Mouse (Mus musculus) spleen, postnatal 0 days (tissue): ENCODE measurements around the gene Olfr618. TPM values are rescaled to one million over a fixed set of nuclear protein-coding genes. Genes with fewer than 3 reads are reported as not detected.

Experiments used
- polyA plus RNA-seq: library from polyadenylated mRNA; unstranded; fragments of >200 nt; fragmentation: Nextera tagmentation; extraction: Ambion mirVana; gene quantifications from 2 replicates; pipeline ENCODE4 v1.2.1, GENCODE M21; 2015

The Olfr618 gene
- not detected in 2 replicates for polyA plus RNA-seq

GRCm38 (mm10) chr7:103589803-103590202 lies at the start of gene Olfr618:
Gene Olfr618 (plus strand): TSS chr7:103590103.

GRCm38 (mm10) chr7:103542617-103543016 lies 47.3 kb upstream of the Olfr618 start, which contains the start of gene Olfr612:
Gene Olfr612 (minus strand): TSS chr7:103542717.

GRCm38 (mm10) chr7:103547774-103548173 lies 42.1 kb upstream of the Olfr618 start, which contains the start of gene Olfr613:
Gene Olfr613 (plus strand): TSS chr7:103548074.

GRCm38 (mm10) chr7:103555779-103556178 lies 34.1 kb upstream of the Olfr618 start, which contains the start of gene Olfr615:
Gene Olfr615 (plus strand): TSS chr7:103556079.

GRCm38 (mm10) chr7:103569043-103569442 lies 20.9 kb upstream of the Olfr618 start, which contains the start of gene Olfr616:
Gene Olfr616 (minus strand): TSS chr7:103569143.

GRCm38 (mm10) chr7:103572761-103573160 lies 17.1 kb upstream of the Olfr618 start, which contains the start of gene Olfr617:
Gene Olfr617 (plus strand): TSS chr7:103573061.

GRCm38 (mm10) chr7:103600275-103600674 lies 10.4 kb downstream of the Olfr618 start, which contains the start of gene Olfr619:
Gene Olfr619 (plus strand): TSS chr7:103600575.

GRCm38 (mm10) chr7:103612434-103612833 lies 22.5 kb downstream of the Olfr618 start, which contains the start of gene Olfr620:
Gene Olfr620 (minus strand): TSS chr7:103612534.

GRCm38 (mm10) chr7:103642602-103643001 lies 52.7 kb downstream of the Olfr618 start, which contains the start of gene Olfr622:
Gene Olfr622 (minus strand): TSS chr7:103642702.

Other genes with a start within 250 kb of the Olfr618 start
- not detected in 2 replicates for gene Olfr600, start 240.4 kb upstream of the Olfr618 start, polyA plus RNA-seq
- not detected in 2 replicates for gene Olfr601, start 227.4 kb upstream of the Olfr618 start, polyA plus RNA-seq
- not detected in 2 replicates for gene Olfr603, start 203.9 kb upstream of the Olfr618 start, polyA plus RNA-seq
- not detected in 2 replicates for gene Usp17lc, start 175.0 kb upstream of the Olfr618 start, polyA plus RNA-seq
- gene Olfr605, start 144.7 kb upstream of the Olfr618 start, polyA plus RNA-seq = not detected in 2 replicates
- not detected in 2 replicates for gene Olfr606, start 141.1 kb upstream of the Olfr618 start, polyA plus RNA-seq
- not detected in 2 replicates for gene Olfr607, start 126.0 kb upstream of the Olfr618 start, polyA plus RNA-seq
- not detected in 2 replicates for gene Olfr608, start 120.2 kb upstream of the Olfr618 start, polyA plus RNA-seq
- gene Olfr609, start 92.0 kb upstream of the Olfr618 start, polyA plus RNA-seq = not detected in 2 replicates
- not detected in 2 replicates for gene Olfr610, start 78.0 kb upstream of the Olfr618 start, polyA plus RNA-seq
- gene Olfr611, start 69.3 kb upstream of the Olfr618 start, polyA plus RNA-seq = not detected in 2 replicates
- not detected in 2 replicates for gene Olfr612, start 47.4 kb upstream of the Olfr618 start, polyA plus RNA-seq
- not detected in 2 replicates for gene Olfr613, start 42.0 kb upstream of the Olfr618 start, polyA plus RNA-seq
- gene Olfr615, start 34.0 kb upstream of the Olfr618 start, polyA plus RNA-seq = not detected in 2 replicates
- not detected in 2 replicates for gene Olfr616, start 21.0 kb upstream of the Olfr618 start, polyA plus RNA-seq
- not detected in 2 replicates for gene Olfr617, start 17.0 kb upstream of the Olfr618 start, polyA plus RNA-seq
- gene Olfr619, start 10.5 kb downstream of the Olfr618 start, polyA plus RNA-seq = not detected in 2 replicates
- gene Olfr620, start 22.4 kb downstream of the Olfr618 start, polyA plus RNA-seq = not detected in 2 replicates
- gene Olfr622, start 52.6 kb downstream of the Olfr618 start, polyA plus RNA-seq = not detected in 2 replicates
- gene Olfr623, start 73.6 kb downstream of the Olfr618 start, polyA plus RNA-seq = not detected in 2 replicates
- gene Olfr624, start 81.1 kb downstream of the Olfr618 start, polyA plus RNA-seq = 0.02 and 0.08 TPM in 2 replicates
- not detected in 2 replicates for gene Olfr625-ps1, start 92.6 kb downstream of the Olfr618 start, polyA plus RNA-seq
- not detected in 2 replicates for gene Olfr243, start 124.6 kb downstream of the Olfr618 start, polyA plus RNA-seq
- gene Olfr628, start 140.3 kb downstream of the Olfr618 start, polyA plus RNA-seq = not detected in 2 replicates
- 0.14 and 0.19 TPM in 2 replicates for gene Olfr629, start 154.8 kb downstream of the Olfr618 start, polyA plus RNA-seq
- gene Olfr630, start 167.2 kb downstream of the Olfr618 start, polyA plus RNA-seq = not detected in 2 replicates
- 0.05 TPM in 1 of 2 replicates, not detected in the other for gene Olfr69, start 181.5 kb downstream of the Olfr618 start, polyA plus RNA-seq
- gene Olfr68, start 189.6 kb downstream of the Olfr618 start, polyA plus RNA-seq = 0.02 TPM in 1 of 2 replicates, not detected in the other
- not detected in 2 replicates for gene Olfr67, start 201.7 kb downstream of the Olfr618 start, polyA plus RNA-seq
- 27,857 and 31,285 TPM in 2 replicates for gene Hbb-bt, start 223.9 kb downstream of the Olfr618 start, polyA plus RNA-seq
- gene Hbb-bs, start 238.0 kb downstream of the Olfr618 start, polyA plus RNA-seq = 96,477 and 101,005 TPM in 2 replicates